Comparison of ENCODE assay signal across 9 mouse cellular contexts in genomic region chr19:4624006-4624405, GRCm38 (mm10). TPM values are rescaled to one million over a fixed set of nuclear protein-coding genes. Genes with fewer than 3 reads are reported as not detected.
DNase-seq lines count a peak whose midpoint lies in the region; ATAC-seq and TF ChIP-seq lines count a peak whose summit lies in the region.
"Had no signal": no experiment of that assay in that cellular context is flagged by ENCODE, and none has a peak within 500 bp of the region (broad histone marks: within the 10 kb centered on the region; RNA-seq: fewer than 3 reads in every experiment).

No protein-coding gene starts in this region.

- H3K4me1 ChIP-seq in heart, embryonic 13.5 days, result peaks cover 31% of the 10 kb centered on the region
- peaks cover 4% of the 10 kb centered on the region for H3K4me1 ChIP-seq in heart, adult 2 months (ENCODE audit: control insufficient read depth, insufficient read depth, low read length)
- peaks cover 30% of the 10 kb centered on the region for H3K4me1 ChIP-seq in megakaryocyte, embryonic 14.5 days
- peaks cover 40% of the 10 kb centered on the region for H3K4me1 ChIP-seq in forebrain, embryonic 15.5 days
- peaks cover 11% of the 10 kb centered on the region for H3K4me1 ChIP-seq in liver, postnatal 0 days (ENCODE audit: insufficient read depth)

- no peak for DNase-seq in heart, adult 2 months
- DNase-seq in liver, postnatal 0 days, result no peak
- DNase-seq in spleen, postnatal 14 days (ENCODE audit: low spot score in 2 of 2), result no peak
- DNase-seq: gastrocnemius, postnatal 36 days had no signal

- no peak for ATAC-seq in heart, embryonic 13.5 days (ENCODE audit: extremely low read depth, insufficient number of reproducible peaks, low FRiP score, low TSS enrichment)
- ATAC-seq in megakaryocyte, adult 5-6 weeks (ENCODE audit: poor library complexity, severe bottlenecking), result no peak
- no peak for ATAC-seq in forebrain, embryonic 15.5 days (replicated peaks)
- ATAC-seq in liver, postnatal 0 days, result no peak

- no peak overlapping the region for H3K27ac ChIP-seq in heart, embryonic 13.5 days (replicated peaks)
- no peak overlapping the region for H3K27ac ChIP-seq in heart, adult 2 months
- no peak overlapping the region for H3K27ac ChIP-seq in forebrain, embryonic 15.5 days (replicated peaks)
- 0 out of 2 replicates have a peak overlapping the region, but pooled peaks have one; percentile 96 for H3K27ac ChIP-seq in liver, postnatal 0 days (ENCODE audit: low read depth)
- H3K27ac ChIP-seq: stomach, embryonic 15.5 days had no signal

- no peak for TF ChIP-seq CTCF in heart, adult 2 months (IDR thresholded peaks at IDR 0.05)
- no peak for TF ChIP-seq CTCF in liver, postnatal 0 days (IDR thresholded peaks at IDR 0.05; ENCODE audit: low read depth)

- no peak overlapping the region; the same call in 1 of the 2 replicates for H3K4me2 ChIP-seq in heart, embryonic 13.5 days
- no peak overlapping the region for H3K4me2 ChIP-seq in forebrain, embryonic 15.5 days (replicated peaks)
- H3K4me2 ChIP-seq in liver, postnatal 0 days (ENCODE audit: low read depth, low read length), result peak overlapping the region; percentile 91; the same call in 1 of the 2 replicates

- no peak for TF ChIP-seq EP300 in heart, adult 2 months (IDR thresholded peaks at IDR 0.05; ENCODE audit: insufficient read depth, low read depth, low read length)
- TF ChIP-seq EP300 in liver, postnatal 0 days (IDR thresholded peaks at IDR 0.05; ENCODE audit: low read depth), result no peak

- H3K79me2 ChIP-seq in heart, adult 2 months (replicated peaks; ENCODE audit: control insufficient read depth, insufficient read depth, low read length), result no peaks in the 10 kb centered on the region; the same call in 1 of the 2 replicates

- no peaks in the 10 kb centered on the region for H3K9me3 ChIP-seq in heart, embryonic 13.5 days
- no peaks in the 10 kb centered on the region for H3K9me3 ChIP-seq in megakaryocyte, embryonic 14.5 days
- no peaks in the 10 kb centered on the region for H3K9me3 ChIP-seq in forebrain, embryonic 15.5 days
- no peaks in the 10 kb centered on the region for H3K9me3 ChIP-seq in liver, postnatal 0 days (ENCODE audit: low read length)
- H3K9me3 ChIP-seq: stomach, embryonic 15.5 days had no signal

- TF ChIP-seq POLR2A in heart, adult 2 months (IDR thresholded peaks at IDR 0.05; ENCODE audit: insufficient read depth, low read depth, low read length), result no peak

- 0 out of 2 replicates have a peak overlapping the region, but pooled peaks have one; percentile 97 for H3K9ac ChIP-seq in heart, embryonic 13.5 days
- H3K9ac ChIP-seq in heart, adult 2 months (ENCODE audit: low read depth, low read length), result no peak overlapping the region
- no peak overlapping the region for H3K9ac ChIP-seq in forebrain, embryonic 15.5 days (replicated peaks)
- H3K9ac ChIP-seq in liver, postnatal 0 days (replicated peaks), result no peak overlapping the region

- no peak overlapping the region for H3K4me3 ChIP-seq in heart, embryonic 13.5 days
- no peak overlapping the region for H3K4me3 ChIP-seq in heart, adult 2 months
- H3K4me3 ChIP-seq in megakaryocyte, embryonic 14.5 days (replicated peaks), result peak overlapping the region; percentile 4
- H3K4me3 ChIP-seq in forebrain, embryonic 15.5 days, result 0 out of 2 replicates have a peak overlapping the region, but pooled peaks have one; percentile 91
- no peak overlapping the region for H3K4me3 ChIP-seq in liver, postnatal 0 days (ENCODE audit: low read depth, low read length)

- intact Hi-C loops in heart, adult 2 months (cut with DNase I), result loop anchor here (10.0 kb wide), 1 partner anchor 231 kb away; the partner anchor contains the start of gene Ctsf

- 89% methylated on average over 12 of the region's 12 CpGs for WGBS in heart, embryonic 13.5 days
- 90% methylated on average over 12 of the region's 12 CpGs for WGBS in heart, adult 2 months
- WGBS in forebrain, embryonic 15.5 days, result 93% methylated on average over 12 of the region's 12 CpGs
- WGBS in liver, postnatal 0 days (ENCODE audit: insufficient replicate concordance), result 91% methylated on average over 12 of the region's 12 CpGs

- no peaks in the 10 kb centered on the region for H3K27me3 ChIP-seq in heart, embryonic 13.5 days (replicated peaks)
- H3K27me3 ChIP-seq in heart, adult 2 months (ENCODE audit: control insufficient read depth, insufficient read depth, low read length), result no peaks in the 10 kb centered on the region
- H3K27me3 ChIP-seq in megakaryocyte, embryonic 14.5 days (replicated peaks), result peaks cover 3% of the 10 kb centered on the region
- no peaks in the 10 kb centered on the region for H3K27me3 ChIP-seq in forebrain, embryonic 15.5 days
- no peaks in the 10 kb centered on the region for H3K27me3 ChIP-seq in liver, postnatal 0 days (ENCODE audit: insufficient read depth, low read length)
- H3K27me3 ChIP-seq: stomach, embryonic 15.5 days had no signal

- H3K36me3 ChIP-seq in heart, embryonic 13.5 days, result peaks cover 42% of the 10 kb centered on the region
- no peaks in the 10 kb centered on the region for H3K36me3 ChIP-seq in heart, adult 2 months (ENCODE audit: control insufficient read depth, insufficient read depth, low read length)
- peaks cover 37% of the 10 kb centered on the region for H3K36me3 ChIP-seq in megakaryocyte, embryonic 14.5 days (replicated peaks; ENCODE audit: low read length)
- H3K36me3 ChIP-seq in forebrain, embryonic 15.5 days, result peaks cover 20% of the 10 kb centered on the region; the same call in 1 of the 2 replicates
- peaks cover 36% of the 10 kb centered on the region for H3K36me3 ChIP-seq in liver, postnatal 0 days (replicated peaks; ENCODE audit: insufficient read depth, low read length)

RNA-seq across cellular contexts. Expression of gene Rce1, which starts 1.4 kb away (rescaled TPM):
- polyA plus RNA-seq in heart, embryonic 13.5 days (2015; fragmentation: Nextera tagmentation; extraction: Ambion mirVana), result 37.7 and 41.2 TPM in 2 replicates
- 1 to 10 TPM; 7.1 to 8.7 TPM for total RNA-seq in heart, adult 2 months (2021)
- 35.7 and 37.3 TPM in 2 replicates for polyA plus RNA-seq in heart, adult 2 months (2012; rRNA removed)
- 17.9 and 27.3 TPM in 2 replicates for polyA plus RNA-seq in megakaryocyte, embryonic 14.5 days (2012; ENCODE audit: insufficient read depth, low replicate concordance)
- total RNA-seq in megakaryocyte, adult 5-6 weeks (2015), result 18.4 and 23.4 TPM in 2 replicates
- total RNA-seq in megakaryocyte, adult 5-6 weeks (2017), result 12.4 and 20.0 TPM in 2 replicates
- 53.8 and 56.5 TPM in 2 replicates for polyA plus RNA-seq in forebrain, embryonic 15.5 days (2015; fragmentation: Nextera tagmentation; extraction: Ambion mirVana)
- polyA plus RNA-seq in liver, postnatal 0 days (2015; fragmentation: Nextera tagmentation; extraction: Ambion mirVana), result 16.6 and 17.3 TPM in 2 replicates

RNA-seq across cellular contexts. Expression of gene Lrfn4, which starts 8.5 kb away (rescaled TPM):
- polyA plus RNA-seq in heart, embryonic 13.5 days (2015; fragmentation: Nextera tagmentation; extraction: Ambion mirVana), result 3.2 and 3.8 TPM in 2 replicates
- total RNA-seq in heart, adult 2 months (2021), result 1 to 10 TPM; 7.7 to 9.4 TPM
- 12.4 and 15.3 TPM in 2 replicates for polyA plus RNA-seq in heart, adult 2 months (2012; rRNA removed)
- 2.4 and 4.7 TPM in 2 replicates for polyA plus RNA-seq in megakaryocyte, embryonic 14.5 days (2012; ENCODE audit: insufficient read depth, low replicate concordance)
- total RNA-seq in megakaryocyte, adult 5-6 weeks (2015), result 0.09 and 0.30 TPM in 2 replicates
- total RNA-seq in megakaryocyte, adult 5-6 weeks (2017), result 0.29 and 0.65 TPM in 2 replicates
- 10.9 and 11.7 TPM in 2 replicates for polyA plus RNA-seq in forebrain, embryonic 15.5 days (2015; fragmentation: Nextera tagmentation; extraction: Ambion mirVana)
- 0.15 and 0.21 TPM in 2 replicates for polyA plus RNA-seq in liver, postnatal 0 days (2015; fragmentation: Nextera tagmentation; extraction: Ambion mirVana)

Comparison
In these comparisons a context has a peak if more than half of its experiments do, and no peak if none do; other contexts are left out.
1. H3K4me3 ChIP-seq: peak in megakaryocyte, embryonic 14.5 days (single experiment) and forebrain, embryonic 15.5 days (single experiment); none in heart, embryonic 13.5 days (single experiment), heart, adult 2 months (single experiment) and liver, postnatal 0 days (single experiment).